In the genomic region with DNA sequence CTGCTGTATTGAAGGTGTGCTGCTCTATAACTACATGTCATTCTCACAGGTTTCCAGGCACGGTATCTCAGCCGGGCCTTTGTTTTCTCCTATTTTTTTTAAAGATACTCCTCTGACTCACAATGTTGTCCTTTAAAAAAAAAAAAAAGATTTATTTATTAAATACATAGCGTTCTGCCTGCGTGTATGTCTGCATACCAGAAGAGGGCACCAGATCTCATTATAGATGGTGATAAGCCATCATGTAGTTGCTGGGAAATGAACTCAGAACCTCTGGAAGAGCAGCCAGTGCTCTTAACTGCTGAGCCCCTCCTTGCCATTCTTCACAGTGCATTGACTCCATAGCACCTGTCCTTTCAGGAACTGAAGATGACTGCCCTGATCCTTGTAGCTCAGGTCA, we compare ENCODE assay signal across 14 mouse cellular contexts. TPM values are rescaled to one million over a fixed set of nuclear protein-coding genes. Genes with fewer than 3 reads are reported as not detected.
A peak's percentile ranks its signal among the peaks of the same experiment; 100 is the strongest.
DNase-seq lines count a peak whose midpoint lies in the region; ATAC-seq and TF ChIP-seq lines count a peak whose summit lies in the region.
"Had no signal": no experiment of that assay in that cellular context is flagged by ENCODE, and none has a peak within 500 bp of the region (broad histone marks: within the 10 kb centered on the region; RNA-seq: fewer than 3 reads in every experiment).

No protein-coding gene starts in this region.

- H3K4me1 ChIP-seq in forebrain, postnatal 0 days (ENCODE audit: insufficient read depth): no peaks in the 10 kb centered on the region
- H3K4me1 ChIP-seq in forebrain, embryonic 11.5 days (replicated peaks; ENCODE audit: control insufficient read depth, insufficient read depth, low read length): no peaks in the 10 kb centered on the region
- peaks cover 7% of the 10 kb centered on the region for H3K4me1 ChIP-seq in liver, postnatal 0 days (ENCODE audit: insufficient read depth)
- H3K4me1 ChIP-seq: embryonic facial prominence, embryonic 12.5 days; hindbrain, embryonic 10.5 days had no signal

- H3K27ac ChIP-seq in forebrain, postnatal 0 days (ENCODE audit: low read depth, low read length): no peak overlapping the region
- H3K27ac ChIP-seq in forebrain, embryonic 11.5 days (ENCODE audit: low read depth, low read length): no peak overlapping the region
- no peak overlapping the region for H3K27ac ChIP-seq in liver, postnatal 0 days (ENCODE audit: low read depth)
- H3K27ac ChIP-seq: embryonic facial prominence, embryonic 12.5 days; hindbrain, embryonic 10.5 days; limb, embryonic 13.5 days had no signal

- H3K9ac ChIP-seq in forebrain, postnatal 0 days: no peak overlapping the region
- no peak overlapping the region for H3K9ac ChIP-seq in forebrain, embryonic 11.5 days (ENCODE audit: low read length)
- H3K9ac ChIP-seq in liver, postnatal 0 days (replicated peaks): no peak overlapping the region
- H3K9ac ChIP-seq: embryonic facial prominence, embryonic 12.5 days; limb, embryonic 13.5 days had no signal

- H3K36me3 ChIP-seq in forebrain, postnatal 0 days (ENCODE audit: insufficient read depth): peaks cover 31% of the 10 kb centered on the region
- H3K36me3 ChIP-seq in forebrain, embryonic 11.5 days (ENCODE audit: control insufficient read depth, insufficient read depth, low read length): no peaks in the 10 kb centered on the region; the same call in 1 of the 2 replicates
- peaks cover 55% of the 10 kb centered on the region for H3K36me3 ChIP-seq in liver, postnatal 0 days (replicated peaks; ENCODE audit: insufficient read depth, low read length)

- 0 out of 2 replicates have a peak, but pooled peaks have one; percentile 25 for ATAC-seq in forebrain, postnatal 0 days
- no peak for ATAC-seq in forebrain, embryonic 11.5 days (replicated peaks; ENCODE audit: low FRiP score)
- ATAC-seq in liver, postnatal 0 days: no peak

- H3K4me3 ChIP-seq in forebrain, postnatal 0 days (ENCODE audit: low read depth, low read length): no peak overlapping the region
- no peak overlapping the region for H3K4me3 ChIP-seq in forebrain, embryonic 11.5 days (ENCODE audit: low read depth, low read length)
- no peak overlapping the region for H3K4me3 ChIP-seq in liver, postnatal 0 days (ENCODE audit: low read depth, low read length)
- H3K4me3 ChIP-seq: embryonic facial prominence, embryonic 12.5 days; hindbrain, embryonic 10.5 days; limb, embryonic 13.5 days had no signal

- no peaks in the 10 kb centered on the region for H3K27me3 ChIP-seq in forebrain, postnatal 0 days (ENCODE audit: insufficient read depth, low read length)
- H3K27me3 ChIP-seq in forebrain, embryonic 11.5 days (ENCODE audit: control insufficient read depth, insufficient read depth, low read length): no peaks in the 10 kb centered on the region
- H3K27me3 ChIP-seq in liver, postnatal 0 days (ENCODE audit: insufficient read depth, low read length): no peaks in the 10 kb centered on the region
- H3K27me3 ChIP-seq: embryonic facial prominence, embryonic 12.5 days; limb, embryonic 13.5 days had no signal

- TF ChIP-seq CTCF in forebrain, postnatal 0 days (IDR thresholded peaks at IDR 0.05; ENCODE audit: low read depth): peak; percentile 63
- TF ChIP-seq CTCF in liver, postnatal 0 days (IDR thresholded peaks at IDR 0.05; ENCODE audit: low read depth): peak; percentile 56
- TF ChIP-seq CTCF in brain, embryonic 14.5 days (IDR thresholded peaks at IDR 0.05; ENCODE audit: borderline replicate concordance, extremely low read depth, insufficient read depth, insufficient read length): peak; percentile 33; the same call in 1 of the 2 replicates

- peak; percentile 27 for DNase-seq in forebrain, postnatal 0 days
- no peak for DNase-seq in forebrain, embryonic 11.5 days (ENCODE audit: low spot score)
- DNase-seq in liver, postnatal 0 days: no peak
- DNase-seq in liver: no peak
- DNase-seq in CD4-positive helper T cell, adult 2 months (ENCODE audit: low read depth, low spot score): peak; percentile 17
- DNase-seq in brain, embryonic 14.5 days (ENCODE audit: low read depth): peak; percentile 37
- DNase-seq in adrenal gland, postnatal 4 days (ENCODE audit: low spot score in 2 of 2): no peak
- DNase-seq in urinary bladder, adult 18-20 months (ENCODE audit: low spot score in 2 of 2): no peak
- DNase-seq: heart, adult 18-20 months; layer of hippocampus, postnatal 36 days had no signal

- TF ChIP-seq POLR2A in brain, embryonic 14.5 days (IDR thresholded peaks at IDR 0.05; ENCODE audit: borderline replicate concordance, extremely low read depth, insufficient read depth, insufficient read length, poor library complexity, severe bottlenecking): no peak

- 66% methylated on average over 4 of the region's 4 CpGs for WGBS in forebrain, postnatal 0 days
- WGBS in forebrain, embryonic 11.5 days: 84% methylated on average over 4 of the region's 4 CpGs
- 70% methylated on average over 4 of the region's 4 CpGs for WGBS in liver, postnatal 0 days (ENCODE audit: insufficient replicate concordance)

- H3K4me2 ChIP-seq in forebrain, postnatal 0 days (ENCODE audit: low read depth): no peak overlapping the region
- no peak overlapping the region for H3K4me2 ChIP-seq in forebrain, embryonic 11.5 days (ENCODE audit: low read depth, low read length, severe bottlenecking)
- H3K4me2 ChIP-seq in liver, postnatal 0 days (ENCODE audit: low read depth, low read length): no peak overlapping the region
- H3K4me2 ChIP-seq: embryonic facial prominence, embryonic 12.5 days; limb, embryonic 13.5 days had no signal

- TF ChIP-seq EP300 in liver, postnatal 0 days (IDR thresholded peaks at IDR 0.05; ENCODE audit: low read depth): no peak

- no peaks in the 10 kb centered on the region for H3K9me3 ChIP-seq in forebrain, postnatal 0 days (ENCODE audit: low read length)
- H3K9me3 ChIP-seq in forebrain, embryonic 11.5 days (ENCODE audit: control insufficient read depth, low read length): no peaks in the 10 kb centered on the region
- no peaks in the 10 kb centered on the region for H3K9me3 ChIP-seq in liver, postnatal 0 days (ENCODE audit: low read length)
- H3K9me3 ChIP-seq: embryonic facial prominence, embryonic 12.5 days; G1E; hindbrain, embryonic 10.5 days; limb, embryonic 13.5 days had no signal

RNA-seq across cellular contexts. Expression of a gene that starts 14.1 kb away (rescaled TPM):
- total RNA-seq in forebrain, postnatal 0 days (2014; rRNA removed): 71.3 and 73.9 TPM in 2 replicates
- polyA plus RNA-seq in forebrain, postnatal 0 days (2015; fragmentation: Nextera tagmentation; extraction: Ambion mirVana): 83.4 and 91.4 TPM in 2 replicates
- polyA plus RNA-seq in forebrain, embryonic 11.5 days (2014; fragmentation: Nextera tagmentation; extraction: Ambion mirVana): 121 and 122 TPM in 2 replicates
- 40.0 and 42.3 TPM in 2 replicates for polyA plus RNA-seq in liver, postnatal 0 days (2015; fragmentation: Nextera tagmentation; extraction: Ambion mirVana)
- polyA plus RNA-seq in brain, embryonic 14.5 days (2012; rRNA removed): 51.2 and 53.4 TPM in 2 replicates
- 100 to 1,000 TPM; 123 TPM for total RNA-seq in adrenal gland, postnatal 4 days (2021)

RNA-seq across cellular contexts. Expression of a gene that starts 26.6 kb away (rescaled TPM):
- 92.8 and 118 TPM in 2 replicates for total RNA-seq in forebrain, postnatal 0 days (2014; rRNA removed)
- 40.6 and 53.1 TPM in 2 replicates for polyA plus RNA-seq in forebrain, postnatal 0 days (2015; fragmentation: Nextera tagmentation; extraction: Ambion mirVana)
- polyA plus RNA-seq in forebrain, embryonic 11.5 days (2014; fragmentation: Nextera tagmentation; extraction: Ambion mirVana): 25.7 and 27.2 TPM in 2 replicates
- 8.1 and 8.5 TPM in 2 replicates for polyA plus RNA-seq in liver, postnatal 0 days (2015; fragmentation: Nextera tagmentation; extraction: Ambion mirVana)
- polyA plus RNA-seq in brain, embryonic 14.5 days (2012; rRNA removed): 44.3 and 69.0 TPM in 2 replicates
- 10 to 100 TPM; 43.0 to 64.5 TPM for total RNA-seq in adrenal gland, postnatal 4 days (2021)

Comparison
In these comparisons a context has a peak if more than half of its experiments do, and no peak if none do; other contexts are left out.
1. DNase-seq: peak in forebrain, postnatal 0 days (single experiment), CD4-positive helper T cell, adult 2 months (single experiment) and brain, embryonic 14.5 days (single experiment); none in forebrain, embryonic 11.5 days (single experiment), liver, postnatal 0 days (single experiment), liver (single experiment), adrenal gland, postnatal 4 days (0 of 2) and urinary bladder, adult 18-20 months (0 of 2).
2. Peak in every context shown above with its lines, with median percentiles within 50 percentile points of each other: CTCF ChIP-seq.